Mouse (Mus musculus) ES-E14 (cell line): ENCODE measurements around the gene Galp. TPM values are rescaled to one million over a fixed set of nuclear protein-coding genes. Genes with fewer than 3 reads are reported as not detected.
A peak's percentile ranks its signal among the peaks of the same experiment; 100 is the strongest.
"Not testable (repeated sequence)": the region's sequence is repeated elsewhere in the genome, so short reads cannot be mapped to it uniquely, and the experiment has no call there.

ENCODE experiments used
- DNase-seq: peaks from one replicate; pipeline ENCODE4 v3.0.0-alpha.2; 2013; ENCODE audit warnings: low read depth, low spot score
- H3K27ac ChIP-seq: 2 replicates; pipeline ENCODE4 v1.5.1; 2012; ENCODE audit warnings: low read depth, mild to moderate bottlenecking, low read length, moderate library complexity, mixed read lengths; ENCODE audit not compliant: poor library complexity, insufficient read depth, severe bottlenecking
- H3K36me3 ChIP-seq: 2 replicates; pipeline ENCODE4 v1.6.1; 2012; ENCODE audit warnings: mild to moderate bottlenecking, low read length, moderate library complexity, mixed read lengths; ENCODE audit not compliant: control insufficient read depth, poor library complexity, insufficient read depth, severe bottlenecking
- H3K4me1 ChIP-seq, 2 experiments: fragments of 150-350 bp in 1 of 2; sonication (generic) in 1 of 2; 2 replicates each; pipeline ENCODE4 v1.6.1; 2012; ENCODE audit warnings: low read length in 2 of 2, mild to moderate bottlenecking in 1 of 2, mixed read lengths in 1 of 2; ENCODE audit not compliant: control insufficient read depth in 2 of 2, insufficient read depth in 2 of 2, poor library complexity in 1 of 2
- H3K4me3 ChIP-seq, 2 experiments: fragments of 150-350 bp in 1 of 2; sonication (generic) in 1 of 2; 2 replicates each; pipeline ENCODE4 v1.5.1; 2012; ENCODE audit warnings: low read length in 2 of 2, low read depth in 1 of 2, mild to moderate bottlenecking in 1 of 2, mixed read lengths in 1 of 2; ENCODE audit not compliant: insufficient read depth in 1 of 2, poor library complexity in 1 of 2, severe bottlenecking in 1 of 2
- H3K9ac ChIP-seq: 2 replicates; pipeline ENCODE4 v1.6.1; 2012; ENCODE audit warnings: low read depth, mild to moderate bottlenecking, low read length, mixed read lengths; ENCODE audit not compliant: poor library complexity, insufficient read depth, severe bottlenecking
- H3K9me3 ChIP-seq: fragments of 150-350 bp; sonication (generic); 2 replicates; pipeline ENCODE4 v1.6.1; 2012; ENCODE audit warnings: low read depth, mild to moderate bottlenecking, low read length; ENCODE audit not compliant: control insufficient read depth, insufficient read depth
- CHD2 ChIP-seq: IDR thresholded peaks from 2 replicates; pipeline ENCODE4 v1.6.1; 2014; ENCODE audit warnings: mild to moderate bottlenecking, low read depth, low read length, inconsistent platforms
- HCFC1 ChIP-seq: IDR thresholded peaks from 2 replicates; pipeline ENCODE4 v1.6.1; 2012; ENCODE audit warnings: low read length, inconsistent platforms, borderline replicate concordance; ENCODE audit not compliant: insufficient read depth
- MAFK ChIP-seq: IDR thresholded peaks from 2 replicates; pipeline ENCODE4 v1.6.1; 2014; ENCODE audit warnings: mild to moderate bottlenecking, low read depth, low read length, inconsistent platforms; ENCODE audit not compliant: insufficient read depth
- ZC3H11A ChIP-seq: IDR thresholded peaks from 2 replicates; pipeline ENCODE4 v1.6.1; 2012; ENCODE audit warnings: low read depth, mild to moderate bottlenecking, inconsistent platforms, low read length, borderline replicate concordance
- ZNF384 ChIP-seq: IDR thresholded peaks from 2 replicates; pipeline ENCODE4 v1.6.1; 2012; ENCODE audit warnings: low read depth, low read length, inconsistent platforms
- in situ Hi-C, 2 experiments: fragments of 600-800 bp; cut with MboI; formaldehyde crosslinking; loops; one replicate each; pipeline ENCODE4 v1.15.1; 2025; ENCODE audit warnings: low sequenced_read_pairs in 2 of 2, inconsistent platforms in 1 of 2; ENCODE audit not compliant: unreplicated experiment in 2 of 2
- total RNA-seq: library from RNA; depleted of rRNA; stranded (reverse); fragments of 300-350 nt; gene quantifications from 2 replicates; pipeline ENCODE4 v1.2.3, GENCODE M21; 2012

Galp gene
- total RNA-seq, 1 experiment: not detected

- no peaks in the 10 kb centered on the region for H3K36me3 ChIP-seq
- H3K9ac ChIP-seq: no peak overlapping the region
- no peaks in the 10 kb centered on the region for H3K9me3 ChIP-seq
- in situ Hi-C loops: no loop called here
- TF ChIP-seq ZNF384 (no peak), HCFC1 (no peak), ZC3H11A (no peak), MAFK (no peak), CHD2 (no peak)
- no peak overlapping the region for H3K4me3 ChIP-seq
- H3K4me1 ChIP-seq: peaks cover 2 to 4% of the 10 kb centered on the region in 2 experiments; a peak in 2 of 4 replicates
- no peak for DNase-seq
- no peak overlapping the region for H3K27ac ChIP-seq
Measured at GRCm38 (mm10) chr7:6204200-6204599, 7.3 kb downstream of the Galp start.

- H3K27ac ChIP-seq: no peak overlapping the region
- peak; percentile 74 for DNase-seq
- no peak overlapping the region for H3K9ac ChIP-seq
- H3K4me3 ChIP-seq: no peak overlapping the region
- no peaks in the 10 kb centered on the region for H3K9me3 ChIP-seq
- no peak for TF ChIP-seq ZC3H11A
- no peak for TF ChIP-seq MAFK
- TF ChIP-seq CHD2: no peak
- no peak for TF ChIP-seq HCFC1
- TF ChIP-seq ZNF384: no peak
- no peaks in the 10 kb centered on the region for H3K36me3 ChIP-seq
- H3K4me1 ChIP-seq: peaks cover 0 to 8% of the 10 kb centered on the region in 2 experiments; a peak in 2 of 4 replicates
- in situ Hi-C loops: no loop called here
Measured at GRCm38 (mm10) chr7:6213144-6213543, 16.3 kb downstream of the Galp start.

GRCm38 (mm10) chr7:6214691-6215090 lies 17.8 kb downstream of the Galp start:
- H3K9me3 ChIP-seq, H3K4me1 ChIP-seq, DNase-seq, in situ Hi-C loops, H3K36me3 ChIP-seq, H3K4me3 ChIP-seq, H3K9ac ChIP-seq: not testable (repeated sequence)
- peak overlapping the region; percentile 47; the same call in 1 of the 2 replicates for H3K27ac ChIP-seq

GRCm38 (mm10) chr7:6220147-6220546 lies 23.3 kb downstream of the Galp start:
- in situ Hi-C loops: no loop called here
- Histone ChIP-seq H3K36me3 (no peaks in the 10 kb centered on the region), H3K4me1 (peaks cover 3 to 6% of the 10 kb centered on the region in 2 experiments; a peak in 2 of 4 replicates), H3K4me3 (no peak overlapping the region), H3K9ac (no peak overlapping the region), H3K27ac (no peak overlapping the region), H3K9me3 (no peaks in the 10 kb centered on the region)
- peak; percentile 88 for TF ChIP-seq ZNF384
- no peak for TF ChIP-seq MAFK
- no peak for DNase-seq

- H3K4me1 ChIP-seq: peaks cover 3% of the 10 kb centered on the region in 2 experiments; a peak in 2 of 4 replicates
- H3K9me3 ChIP-seq: no peaks in the 10 kb centered on the region
- no peak within 1 kb of the TSS for H3K27ac ChIP-seq
- in situ Hi-C loops: no loop called here
- no peak for TF ChIP-seq ZC3H11A
- no peak for TF ChIP-seq CHD2
- no peak for TF ChIP-seq HCFC1
- H3K36me3 ChIP-seq: no peaks in the 10 kb centered on the region
- no peak within 1 kb of the TSS; a peak in 1 of 4 replicates for H3K4me3 ChIP-seq
- no peak for DNase-seq
- H3K9ac ChIP-seq: peak within 1 kb of the TSS; percentile 10; the same call in 1 of the 2 replicates
Measured at GRCm38 (mm10) chr7:6221978-6222377, 25.1 kb downstream of the Galp start, which contains the start of gene Zscan5b. Gene Zscan5b (plus strand): TSS chr7:6222278.

GRCm38 (mm10) chr7:6228491-6228890 lies 31.6 kb downstream of the Galp start:
- H3K9ac ChIP-seq, H3K4me3 ChIP-seq, H3K4me1 ChIP-seq, in situ Hi-C loops, H3K9me3 ChIP-seq, DNase-seq, H3K27ac ChIP-seq, H3K36me3 ChIP-seq: not testable (repeated sequence)
